Mouse (Mus musculus): ENCODE results near the gene Nhsl1. TPM values are rescaled to one million over a fixed set of nuclear protein-coding genes. Genes with fewer than 3 reads are reported as not detected.
A peak's percentile ranks its signal among the peaks of the same experiment; 100 is the strongest.

Nhsl1 gene
- polyA plus RNA-seq, 1 experiment from 2014 or later: 9.3 TPM

- Histone ChIP-seq H3K4me3 (ENCODE audit: low read length) (no peak overlapping the region), H3K9me3 (ENCODE audit: low read length) (no peaks in the 10 kb centered on the region), H3K4me1 (ENCODE audit: insufficient read depth, low read length) (peaks cover 25% of the 10 kb centered on the region), H3K27ac (ENCODE audit: low read length) (no peak overlapping the region), H3K36me3 (ENCODE audit: insufficient read depth, low read length) (no peaks in the 10 kb centered on the region), H3K27me3 (ENCODE audit: insufficient read depth, low read length) (no peaks in the 10 kb centered on the region), H3K9ac (replicated peaks; ENCODE audit: low read length) (no peak overlapping the region), H3K4me2 (replicated peaks; ENCODE audit: low read depth, low read length) (no peak overlapping the region)
- ATAC-seq (ENCODE audit: low FRiP score, low TSS enrichment): no peak
- WGBS: 72% methylated on average over 6 of the region's 6 CpGs
Observed at GRCm38 (mm10) chr10:18321861-18322260, 3.1 kb downstream of the Nhsl1 start.

- WGBS: 43% methylated on average over 4 of the region's 4 CpGs
- Histone ChIP-seq H3K4me2 (replicated peaks; ENCODE audit: low read depth, low read length) (no peak overlapping the region), H3K36me3 (ENCODE audit: insufficient read depth, low read length) (no peaks in the 10 kb centered on the region), H3K4me1 (ENCODE audit: insufficient read depth, low read length) (peaks cover 28% of the 10 kb centered on the region), H3K27me3 (ENCODE audit: insufficient read depth, low read length) (no peaks in the 10 kb centered on the region), H3K9me3 (ENCODE audit: low read length) (no peaks in the 10 kb centered on the region), H3K9ac (replicated peaks; ENCODE audit: low read length) (no peak overlapping the region), H3K4me3 (ENCODE audit: low read length) (no peak overlapping the region), H3K27ac (ENCODE audit: low read length) (no peak overlapping the region)
- no peak for ATAC-seq (ENCODE audit: low FRiP score, low TSS enrichment)
Observed at GRCm38 (mm10) chr10:18323701-18324100, 4.9 kb downstream of the Nhsl1 start.

- Histone ChIP-seq H3K36me3 (ENCODE audit: insufficient read depth, low read length) (no peaks in the 10 kb centered on the region), H3K4me3 (ENCODE audit: low read length) (no peak overlapping the region), H3K27me3 (ENCODE audit: insufficient read depth, low read length) (no peaks in the 10 kb centered on the region), H3K4me2 (replicated peaks; ENCODE audit: low read depth, low read length) (no peak overlapping the region), H3K27ac (ENCODE audit: low read length) (no peak overlapping the region), H3K4me1 (ENCODE audit: insufficient read depth, low read length) (peaks cover 20% of the 10 kb centered on the region), H3K9me3 (ENCODE audit: low read length) (no peaks in the 10 kb centered on the region), H3K9ac (replicated peaks; ENCODE audit: low read length) (no peak overlapping the region)
- ATAC-seq (ENCODE audit: low FRiP score, low TSS enrichment): peak; percentile 41; the same call in 1 of the 2 replicates
- 56% methylated on average over 5 of the region's 5 CpGs for WGBS
Observed at GRCm38 (mm10) chr10:18328331-18328908, 9.6 kb downstream of the Nhsl1 start.

GRCm38 (mm10) chr10:18329096-18330038, 10.6 kb downstream of the Nhsl1 start:
- no peaks in the 10 kb centered on the region for H3K27me3 ChIP-seq (ENCODE audit: insufficient read depth, low read length)
- H3K4me2 ChIP-seq (replicated peaks; ENCODE audit: low read depth, low read length): peak overlapping the region; percentile 68
- H3K27ac ChIP-seq (ENCODE audit: low read length): peak overlapping the region; percentile 56
- no peaks in the 10 kb centered on the region for H3K9me3 ChIP-seq (ENCODE audit: low read length)
- peak; percentile 32; the same call in 1 of the 2 replicates for ATAC-seq (ENCODE audit: low FRiP score, low TSS enrichment)
- peak overlapping the region; percentile 42 for H3K4me3 ChIP-seq (ENCODE audit: low read length)
- no peaks in the 10 kb centered on the region for H3K36me3 ChIP-seq (ENCODE audit: insufficient read depth, low read length)
- WGBS: 4% methylated on average over 23 of the region's 23 CpGs
- peaks cover 15% of the 10 kb centered on the region for H3K4me1 ChIP-seq (ENCODE audit: insufficient read depth, low read length)
- peak overlapping the region; percentile 68 for H3K9ac ChIP-seq (replicated peaks; ENCODE audit: low read length)

GRCm38 (mm10) chr10:18330445-18330844, 11.7 kb downstream of the Nhsl1 start:
- 74% methylated on average over 5 of the region's 5 CpGs for WGBS
- Histone ChIP-seq H3K9me3 (ENCODE audit: low read length) (no peaks in the 10 kb centered on the region), H3K27ac (ENCODE audit: low read length) (no peak overlapping the region), H3K4me2 (replicated peaks; ENCODE audit: low read depth, low read length) (no peak overlapping the region), H3K4me3 (ENCODE audit: low read length) (no peak overlapping the region), H3K36me3 (ENCODE audit: insufficient read depth, low read length) (no peaks in the 10 kb centered on the region), H3K4me1 (ENCODE audit: insufficient read depth, low read length) (peaks cover 15% of the 10 kb centered on the region), H3K27me3 (ENCODE audit: insufficient read depth, low read length) (no peaks in the 10 kb centered on the region), H3K9ac (replicated peaks; ENCODE audit: low read length) (no peak overlapping the region)
- no peak for ATAC-seq (ENCODE audit: low FRiP score, low TSS enrichment)

GRCm38 (mm10) chr10:18333575-18333974, 14.8 kb downstream of the Nhsl1 start:
- H3K36me3 ChIP-seq (ENCODE audit: insufficient read depth, low read length): no peaks in the 10 kb centered on the region
- ATAC-seq (ENCODE audit: low FRiP score, low TSS enrichment): no peak

GRCm38 (mm10) chr10:18334176-18334575, 15.4 kb downstream of the Nhsl1 start:
- Histone ChIP-seq H3K4me2 (replicated peaks; ENCODE audit: low read depth, low read length) (no peak overlapping the region), H3K27ac (ENCODE audit: low read length) (no peak overlapping the region), H3K27me3 (ENCODE audit: insufficient read depth, low read length) (no peaks in the 10 kb centered on the region), H3K9ac (replicated peaks; ENCODE audit: low read length) (no peak overlapping the region), H3K36me3 (ENCODE audit: insufficient read depth, low read length) (no peaks in the 10 kb centered on the region), H3K4me1 (ENCODE audit: insufficient read depth, low read length) (peaks cover 8% of the 10 kb centered on the region), H3K4me3 (ENCODE audit: low read length) (no peak overlapping the region), H3K9me3 (ENCODE audit: low read length) (no peaks in the 10 kb centered on the region)
- ATAC-seq (ENCODE audit: low FRiP score, low TSS enrichment): no peak
- 86% methylated on average over 4 of the region's 4 CpGs for WGBS

More at GRCm38 (mm10) chr10:18333575-18333974, 14.8 kb downstream of the Nhsl1 start:
- H3K4me2 ChIP-seq (replicated peaks; ENCODE audit: low read depth, low read length): no peak overlapping the region
- H3K27ac ChIP-seq (ENCODE audit: low read length): no peak overlapping the region
- no peaks in the 10 kb centered on the region for H3K27me3 ChIP-seq (ENCODE audit: insufficient read depth, low read length)
- H3K4me3 ChIP-seq (ENCODE audit: low read length): no peak overlapping the region
- peaks cover 14% of the 10 kb centered on the region for H3K4me1 ChIP-seq (ENCODE audit: insufficient read depth, low read length)
- H3K9me3 ChIP-seq (ENCODE audit: low read length): no peaks in the 10 kb centered on the region
- H3K9ac ChIP-seq (replicated peaks; ENCODE audit: low read length): no peak overlapping the region
- 51% methylated on average over 4 of the region's 4 CpGs for WGBS

GRCm38 (mm10) chr10:18334734-18335133, 15.9 kb downstream of the Nhsl1 start:
- H3K9ac ChIP-seq (replicated peaks; ENCODE audit: low read length): no peak overlapping the region
- 92% methylated on average over 9 of the region's 9 CpGs for WGBS
- no peaks in the 10 kb centered on the region for H3K36me3 ChIP-seq (ENCODE audit: insufficient read depth, low read length)
- peaks cover 6% of the 10 kb centered on the region for H3K4me1 ChIP-seq (ENCODE audit: insufficient read depth, low read length)
- H3K4me2 ChIP-seq (replicated peaks; ENCODE audit: low read depth, low read length): no peak overlapping the region
- H3K27me3 ChIP-seq (ENCODE audit: insufficient read depth, low read length): no peaks in the 10 kb centered on the region
- H3K4me3 ChIP-seq (ENCODE audit: low read length): no peak overlapping the region
- no peaks in the 10 kb centered on the region for H3K9me3 ChIP-seq (ENCODE audit: low read length)
- no peak overlapping the region for H3K27ac ChIP-seq (ENCODE audit: low read length)
- ATAC-seq (ENCODE audit: low FRiP score, low TSS enrichment): no peak

GRCm38 (mm10) chr10:18337725-18338124, 18.9 kb downstream of the Nhsl1 start:
- Histone ChIP-seq H3K27me3 (ENCODE audit: insufficient read depth, low read length) (no peaks in the 10 kb centered on the region), H3K9me3 (ENCODE audit: low read length) (no peaks in the 10 kb centered on the region), H3K36me3 (ENCODE audit: insufficient read depth, low read length) (no peaks in the 10 kb centered on the region), H3K4me3 (ENCODE audit: low read length) (no peak overlapping the region), H3K4me1 (ENCODE audit: insufficient read depth, low read length) (peaks cover 7% of the 10 kb centered on the region; the same call in 1 of the 2 replicates), H3K9ac (replicated peaks; ENCODE audit: low read length) (no peak overlapping the region), H3K27ac (ENCODE audit: low read length) (no peak overlapping the region), H3K4me2 (replicated peaks; ENCODE audit: low read depth, low read length) (no peak overlapping the region)
- no peak for ATAC-seq (ENCODE audit: low FRiP score, low TSS enrichment)
- 87% methylated on average over 5 of the region's 5 CpGs for WGBS

GRCm38 (mm10) chr10:18339386-18339785, 20.6 kb downstream of the Nhsl1 start:
- Histone ChIP-seq H3K27me3 (ENCODE audit: insufficient read depth, low read length) (no peaks in the 10 kb centered on the region), H3K36me3 (ENCODE audit: insufficient read depth, low read length) (no peaks in the 10 kb centered on the region), H3K9ac (replicated peaks; ENCODE audit: low read length) (no peak overlapping the region), H3K27ac (ENCODE audit: low read length) (no peak overlapping the region), H3K9me3 (ENCODE audit: low read length) (no peaks in the 10 kb centered on the region), H3K4me1 (ENCODE audit: insufficient read depth, low read length) (peaks cover 7% of the 10 kb centered on the region; the same call in 1 of the 2 replicates), H3K4me2 (replicated peaks; ENCODE audit: low read depth, low read length) (no peak overlapping the region), H3K4me3 (ENCODE audit: low read length) (no peak overlapping the region)
- peak; percentile 68; the same call in 1 of the 2 replicates for ATAC-seq (ENCODE audit: low FRiP score, low TSS enrichment)
- 66% methylated on average over 6 of the region's 6 CpGs for WGBS
